Mouse (Mus musculus) kidney, embryonic 14.5 days (tissue): ENCODE measurements around the gene Kalrn. TPM values are rescaled to one million over a fixed set of nuclear protein-coding genes. Genes with fewer than 3 reads are reported as not detected.

Source experiments
- ATAC-seq: fragments of 200-750 bp; cut with Nextera tagmentation; 2 replicates; pipeline ENCODE4 v1.8.0; 2017; ENCODE audit warnings: moderate number of reproducible peaks, mild to moderate bottlenecking, moderate TSS enrichment, moderate library complexity; ENCODE audit not compliant: low FRiP score, low TSS enrichment
- H3K27ac ChIP-seq: fragments of 300-500 bp; sonication (generic); 2 replicates; pipeline ENCODE4 v1.5.1; 2014; ENCODE audit warnings: low read depth, mild to moderate bottlenecking, low read length, moderate library complexity, mixed read lengths
- H3K27me3 ChIP-seq: fragments of 300-500 bp; sonication (generic); 2 replicates; pipeline ENCODE4 v1.6.1; 2014; ENCODE audit warnings: mild to moderate bottlenecking, low read length; ENCODE audit not compliant: control insufficient read depth, insufficient read depth
- H3K36me3 ChIP-seq: fragments of 300-500 bp; sonication (generic); 2 replicates; pipeline ENCODE4 v1.6.1; 2014; ENCODE audit warnings: low read length, mixed read lengths; ENCODE audit not compliant: control insufficient read depth, insufficient read depth
- H3K4me1 ChIP-seq: fragments of 300-500 bp; sonication (generic); 2 replicates; pipeline ENCODE4 v1.6.1; 2014; ENCODE audit warnings: low read length, mixed read lengths; ENCODE audit not compliant: control insufficient read depth, insufficient read depth
- H3K4me2 ChIP-seq: fragments of 300-500 bp; sonication (generic); replicated peaks from 2 replicates; pipeline ENCODE4 v1.6.1; 2014; ENCODE audit warnings: low read depth, mild to moderate bottlenecking, low read length
- H3K4me3 ChIP-seq: fragments of 300-500 bp; sonication (generic); 2 replicates; pipeline ENCODE4 v1.5.1; 2014; ENCODE audit warnings: mild to moderate bottlenecking, low read length
- H3K9ac ChIP-seq: fragments of 300-500 bp; sonication (generic); 2 replicates; pipeline ENCODE4 v1.6.1; 2014; ENCODE audit warnings: low read depth, mild to moderate bottlenecking, low read length, moderate library complexity
- H3K9me3 ChIP-seq: fragments of 300-500 bp; sonication (generic); 2 replicates; pipeline ENCODE4 v1.6.1; 2016; ENCODE audit warnings: low read length; ENCODE audit not compliant: control insufficient read depth
- WGBS: fragments of 180-500 bp; shearing (Covaris S2); extraction: QIAGEN DNeasy Blood & Tissue Kit; methylation state at CpG from one replicate; pipeline ENCODE4 v1.1.7; 2014; 5-methylcytosine and 5-hydroxymethylcytosine counted together
- polyA plus RNA-seq: library from polyadenylated mRNA; unstranded; fragments of >200 nt; fragmentation: Nextera tagmentation; extraction: Ambion mirVana; gene quantifications from 2 replicates; pipeline ENCODE4 v1.2.1, GENCODE M21; 2014

The Kalrn gene
- polyA plus RNA-seq, 1 experiment from 2014 or later: 16.0 TPM

DNA sequence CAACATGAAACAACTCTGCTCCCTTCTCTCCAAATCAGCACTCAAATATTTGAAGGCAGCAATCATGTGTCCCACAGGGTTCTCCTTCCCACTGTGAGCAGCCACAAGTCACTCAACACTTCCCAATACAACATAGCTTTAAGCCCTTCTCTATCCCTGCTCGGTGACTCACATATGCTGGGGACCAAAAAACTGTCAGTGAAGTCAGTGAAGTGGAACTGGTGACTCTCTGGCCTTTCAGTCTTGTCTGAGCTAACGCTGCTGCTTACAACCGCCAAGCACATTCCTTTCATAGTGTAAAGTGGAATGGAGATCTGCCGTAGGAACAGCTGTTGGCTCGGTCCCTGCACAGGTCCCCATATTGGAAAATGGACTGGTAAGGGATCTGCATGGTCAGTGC, 241.7 kb downstream of the Kalrn start:
- ATAC-seq: no peak

DNA sequence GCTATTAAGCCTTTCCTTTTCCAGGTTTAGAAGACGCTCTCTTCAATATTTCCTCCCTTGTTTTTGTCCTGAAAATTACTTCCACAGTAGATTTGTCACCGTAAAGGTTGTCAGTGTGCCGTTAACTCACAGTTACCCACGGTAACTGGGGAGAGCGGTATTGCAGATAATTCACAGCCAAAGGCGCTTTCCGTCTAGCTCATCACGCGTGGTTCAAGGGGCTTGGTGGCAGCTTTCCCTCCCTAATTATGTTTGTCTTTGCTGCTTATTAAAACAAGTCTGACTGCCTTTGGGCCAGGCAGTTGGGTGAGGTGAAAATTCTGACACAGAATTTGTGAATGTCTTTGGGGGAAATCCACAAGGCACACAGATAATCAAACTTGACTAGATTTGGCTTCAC, 243.5 kb downstream of the Kalrn start:
- Histone ChIP-seq H3K4me2 (no peak overlapping the region), H3K36me3 (no peaks in the 10 kb centered on the region), H3K9ac (no peak overlapping the region), H3K4me1 (0 out of 2 replicates have a peak, but pooled peaks cover 3% of the 10 kb centered on the region), H3K27ac (no peak overlapping the region), H3K9me3 (no peaks in the 10 kb centered on the region), H3K4me3 (no peak overlapping the region), H3K27me3 (no peaks in the 10 kb centered on the region)
- 52% methylated on average over 9 of the region's 9 CpGs for WGBS
- ATAC-seq: no peak

More for the DNA sequence above, 241.7 kb downstream of the Kalrn start:
- Histone ChIP-seq H3K4me2 (no peak overlapping the region), H3K4me3 (no peak overlapping the region), H3K9me3 (no peaks in the 10 kb centered on the region), H3K4me1 (0 out of 2 replicates have a peak, but pooled peaks cover 3% of the 10 kb centered on the region), H3K9ac (no peak overlapping the region), H3K27me3 (no peaks in the 10 kb centered on the region), H3K27ac (no peak overlapping the region), H3K36me3 (no peaks in the 10 kb centered on the region)
- 47% methylated on average over 5 of the region's 5 CpGs for WGBS

GRCm38 (mm10) chr16:34329431-34329873, 243.9 kb downstream of the Kalrn start:
- no peak overlapping the region for H3K4me3 ChIP-seq
- no peaks in the 10 kb centered on the region for H3K9me3 ChIP-seq
- 0 out of 2 replicates have a peak, but pooled peaks cover 3% of the 10 kb centered on the region for H3K4me1 ChIP-seq
- WGBS: 65% methylated on average over 12 of the region's 12 CpGs
- no peak overlapping the region for H3K27ac ChIP-seq
- no peak overlapping the region for H3K4me2 ChIP-seq
- no peak overlapping the region for H3K9ac ChIP-seq
- no peaks in the 10 kb centered on the region for H3K27me3 ChIP-seq
- ATAC-seq: no peak
- H3K36me3 ChIP-seq: no peaks in the 10 kb centered on the region

GRCm38 (mm10) chr16:34327890-34328289, 245.4 kb downstream of the Kalrn start:
- Histone ChIP-seq H3K27ac (no peak overlapping the region), H3K4me3 (no peak overlapping the region), H3K9ac (no peak overlapping the region), H3K27me3 (no peaks in the 10 kb centered on the region), H3K36me3 (no peaks in the 10 kb centered on the region), H3K4me1 (0 out of 2 replicates have a peak, but pooled peaks cover 6% of the 10 kb centered on the region), H3K4me2 (no peak overlapping the region), H3K9me3 (no peaks in the 10 kb centered on the region)
- ATAC-seq: no peak
- WGBS: 68% methylated on average over 5 of the region's 5 CpGs

DNA sequence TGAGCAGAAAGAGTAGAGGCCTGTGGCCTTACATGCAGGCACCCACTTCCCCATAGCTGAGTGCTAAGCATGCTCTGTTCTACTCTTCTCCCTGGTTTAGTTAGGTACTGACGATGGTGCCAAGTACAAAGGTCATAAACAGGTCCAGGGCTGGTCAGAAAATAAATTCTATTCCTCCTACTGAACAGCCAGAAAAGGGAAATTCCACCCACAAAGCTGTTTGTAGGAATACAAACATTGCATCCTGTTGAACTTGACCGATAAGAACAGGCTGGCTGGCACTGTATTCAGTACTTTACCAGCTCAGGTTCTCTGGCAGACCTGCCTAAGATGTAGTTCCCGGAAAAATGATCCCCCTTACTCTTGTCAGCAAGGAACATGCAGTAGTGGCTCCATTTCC, 247.5 kb downstream of the Kalrn start:
- Histone ChIP-seq H3K4me3 (no peak overlapping the region), H3K27me3 (no peaks in the 10 kb centered on the region), H3K27ac (no peak overlapping the region), H3K9me3 (no peaks in the 10 kb centered on the region), H3K9ac (no peak overlapping the region), H3K4me2 (no peak overlapping the region), H3K4me1 (0 out of 2 replicates have a peak, but pooled peaks cover 6% of the 10 kb centered on the region), H3K36me3 (no peaks in the 10 kb centered on the region)
- no peak for ATAC-seq
- WGBS: 75% methylated on average over 3 of the region's 3 CpGs

- no peak overlapping the region for H3K4me3 ChIP-seq
- no peak for ATAC-seq
- H3K36me3 ChIP-seq: no peaks in the 10 kb centered on the region
- 96% methylated on average over 4 of the region's 4 CpGs for WGBS
- no peak overlapping the region for H3K4me2 ChIP-seq
- no peak overlapping the region for H3K9ac ChIP-seq
- 0 out of 2 replicates have a peak, but pooled peaks cover 6% of the 10 kb centered on the region for H3K4me1 ChIP-seq
- H3K27ac ChIP-seq: no peak overlapping the region
- no peaks in the 10 kb centered on the region for H3K9me3 ChIP-seq
- no peaks in the 10 kb centered on the region for H3K27me3 ChIP-seq
These were observed 248.2 kb downstream of the Kalrn start for GRCm38 (mm10) chr16:34325161-34325560.

DNA sequence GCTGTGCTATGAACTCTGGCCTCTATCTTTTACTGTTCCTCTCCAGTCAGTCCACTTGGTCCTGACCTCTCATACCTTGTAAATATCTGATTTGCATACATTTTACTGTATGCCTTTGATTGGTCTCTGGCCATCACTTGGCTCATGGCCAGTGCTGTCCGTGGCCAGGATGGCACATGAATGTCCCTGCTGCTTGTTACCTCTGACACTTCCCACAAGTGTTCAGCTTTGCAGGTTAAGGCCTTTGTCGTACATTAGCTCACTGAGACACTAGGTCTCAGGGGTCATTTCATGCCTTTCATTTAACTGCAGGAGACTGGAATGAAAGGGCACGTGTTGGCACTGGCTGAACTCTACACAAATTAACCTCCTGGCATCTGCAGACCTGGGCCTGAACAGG, 248.6 kb downstream of the Kalrn start:
- 71% methylated on average over 3 of the region's 3 CpGs for WGBS
- H3K4me3 ChIP-seq: no peak overlapping the region
- H3K9ac ChIP-seq: no peak overlapping the region
- 0 out of 2 replicates have a peak, but pooled peaks cover 6% of the 10 kb centered on the region for H3K4me1 ChIP-seq
- no peak for ATAC-seq
- no peak overlapping the region for H3K27ac ChIP-seq
- no peak overlapping the region for H3K4me2 ChIP-seq
- no peaks in the 10 kb centered on the region for H3K36me3 ChIP-seq
- H3K9me3 ChIP-seq: no peaks in the 10 kb centered on the region
- no peaks in the 10 kb centered on the region for H3K27me3 ChIP-seq

DNA sequence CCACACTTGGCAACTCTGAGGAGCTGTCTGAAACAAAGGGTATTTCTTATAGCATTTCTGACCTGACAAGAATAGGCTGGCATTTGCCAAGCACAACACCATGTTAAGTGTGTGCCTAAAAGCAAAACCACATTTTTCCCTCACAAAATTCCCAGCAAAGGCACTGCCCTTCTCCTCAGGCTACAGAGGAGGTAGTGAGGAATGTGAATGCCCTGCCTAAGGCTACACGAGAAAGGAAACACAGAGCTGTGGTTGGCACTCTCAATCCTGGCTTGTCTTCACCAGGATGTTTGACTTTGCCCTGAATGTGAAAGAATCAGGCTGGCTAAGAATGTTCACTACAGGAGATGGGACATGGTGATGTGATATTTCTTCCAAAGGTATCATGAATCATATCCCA, 249.8 kb downstream of the Kalrn start:
- ATAC-seq: no peak
- H3K9me3 ChIP-seq: no peaks in the 10 kb centered on the region

GRCm38 (mm10) chr16:34322546-34322945, 250.8 kb downstream of the Kalrn start:
- 14% methylated on average over 4 of the region's 4 CpGs for WGBS
- ATAC-seq: peak; percentile 93
- Histone ChIP-seq H3K27me3 (no peaks in the 10 kb centered on the region), H3K4me2 (no peak overlapping the region), H3K4me1 (0 out of 2 replicates have a peak, but pooled peaks cover 3% of the 10 kb centered on the region), H3K36me3 (no peaks in the 10 kb centered on the region), H3K9ac (no peak overlapping the region), H3K27ac (no peak overlapping the region), H3K4me3 (no peak overlapping the region), H3K9me3 (no peaks in the 10 kb centered on the region)

More for the DNA sequence above, 249.8 kb downstream of the Kalrn start:
- Histone ChIP-seq H3K4me3 (no peak overlapping the region), H3K4me1 (0 out of 2 replicates have a peak, but pooled peaks cover 6% of the 10 kb centered on the region), H3K27ac (no peak overlapping the region), H3K9ac (no peak overlapping the region), H3K36me3 (no peaks in the 10 kb centered on the region), H3K27me3 (no peaks in the 10 kb centered on the region), H3K4me2 (no peak overlapping the region)
- 85% methylated on average over 1 of the region's 1 CpGs for WGBS
